Mouse (Mus musculus): ENCODE results near the gene Nbl1. TPM values are rescaled to one million over a fixed set of nuclear protein-coding genes. Genes with fewer than 3 reads are reported as not detected.

Nbl1 gene
- polyA plus RNA-seq, 1 experiment from 2014 or later, result 22.0 TPM

DNA sequence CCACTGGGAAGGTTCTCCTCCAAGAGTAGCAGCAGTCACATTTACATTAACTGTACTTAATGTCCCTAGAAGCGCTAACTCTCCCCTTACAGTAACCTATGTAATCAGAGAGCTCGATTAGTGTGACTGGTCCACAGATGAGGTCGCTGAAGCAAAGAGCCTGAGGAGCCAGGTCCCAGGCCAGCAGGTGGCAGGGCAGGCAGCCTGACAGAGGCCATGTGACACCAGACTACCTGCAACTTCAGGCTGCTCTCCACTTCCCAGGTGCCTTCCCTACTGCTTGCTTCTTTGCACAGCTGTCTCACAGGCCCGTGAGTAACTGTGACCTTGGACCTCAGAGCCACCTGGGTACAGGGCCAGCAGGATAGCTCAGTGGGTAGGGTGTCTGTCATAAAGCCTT lies 58.3 kb downstream of the Nbl1 start:
- DNase-seq (ENCODE audit: low spot score), result no peak
- Histone ChIP-seq H3K4me2 (ENCODE audit: low read depth) (no peak overlapping the region), H3K27me3 (ENCODE audit: control insufficient read depth, insufficient read depth, low read length) (no peaks in the 10 kb centered on the region), H3K36me3 (ENCODE audit: control insufficient read depth, insufficient read depth, low read length) (no peaks in the 10 kb centered on the region), H3K4me3 (ENCODE audit: low read depth, low read length) (no peak overlapping the region), H3K9ac (ENCODE audit: low read length) (no peak overlapping the region), H3K27ac (ENCODE audit: low read depth, low read length) (no peak overlapping the region), H3K9me3 (ENCODE audit: control insufficient read depth, low read length) (no peaks in the 10 kb centered on the region), H3K4me1 (ENCODE audit: control insufficient read depth, insufficient read depth, low read length) (no peaks in the 10 kb centered on the region)
- ATAC-seq (ENCODE audit: insufficient read depth, low FRiP score, low TSS enrichment), result no peak
- WGBS, result 61% methylated on average over 4 of the region's 4 CpGs

DNA sequence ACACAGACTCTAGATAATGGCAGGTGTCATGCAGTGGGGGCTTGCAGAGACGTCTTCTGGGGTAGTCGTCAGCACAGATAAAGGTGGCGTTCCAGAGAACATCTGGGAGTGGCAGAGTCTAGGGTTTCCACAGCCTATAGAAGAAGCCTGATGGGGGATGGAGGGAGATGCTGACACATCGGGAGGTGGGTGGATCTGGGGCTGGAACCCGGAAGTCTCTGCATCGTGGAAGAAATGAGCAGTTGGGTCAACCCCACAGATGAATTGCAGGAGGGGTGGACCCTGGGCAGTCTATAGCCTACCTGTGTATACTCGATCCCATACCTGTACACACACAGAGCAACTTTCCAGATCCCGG lies 58.8 kb downstream of the Nbl1 start:
- Histone ChIP-seq H3K9me3 (ENCODE audit: control insufficient read depth, low read length) (no peaks in the 10 kb centered on the region), H3K9ac (ENCODE audit: low read length) (no peak overlapping the region), H3K36me3 (ENCODE audit: control insufficient read depth, insufficient read depth, low read length) (no peaks in the 10 kb centered on the region), H3K4me1 (ENCODE audit: control insufficient read depth, insufficient read depth, low read length) (no peaks in the 10 kb centered on the region), H3K4me2 (ENCODE audit: low read depth) (no peak overlapping the region), H3K27me3 (ENCODE audit: control insufficient read depth, insufficient read depth, low read length) (no peaks in the 10 kb centered on the region), H3K4me3 (ENCODE audit: low read depth, low read length) (no peak overlapping the region), H3K27ac (ENCODE audit: low read depth, low read length) (no peak overlapping the region)
- DNase-seq (ENCODE audit: low spot score) (no peak), ATAC-seq (ENCODE audit: insufficient read depth, low FRiP score, low TSS enrichment) (no peak)
- 81% methylated on average over 8 of the region's 8 CpGs for WGBS

GRCm38 (mm10) chr4:139033263-139034009 lies 59.4 kb downstream of the Nbl1 start:
- no peak overlapping the region for H3K4me2 ChIP-seq (ENCODE audit: low read depth)
- no peak overlapping the region for H3K4me3 ChIP-seq (ENCODE audit: low read depth, low read length)
- H3K9me3 ChIP-seq (ENCODE audit: control insufficient read depth, low read length), result no peaks in the 10 kb centered on the region
- H3K4me1 ChIP-seq (ENCODE audit: control insufficient read depth, insufficient read depth, low read length), result no peaks in the 10 kb centered on the region
- ATAC-seq (ENCODE audit: insufficient read depth, low FRiP score, low TSS enrichment) (no peak), DNase-seq (ENCODE audit: low spot score) (no peak)
- H3K9ac ChIP-seq (ENCODE audit: low read length), result no peak overlapping the region
- whole genome bisulfite sequencing, result 84% methylated on average over 11 of the region's 11 CpGs
- no peak overlapping the region for H3K27ac ChIP-seq (ENCODE audit: low read depth, low read length)
- H3K27me3 ChIP-seq (ENCODE audit: control insufficient read depth, insufficient read depth, low read length), result no peaks in the 10 kb centered on the region
- no peaks in the 10 kb centered on the region for H3K36me3 ChIP-seq (ENCODE audit: control insufficient read depth, insufficient read depth, low read length)

GRCm38 (mm10) chr4:139032521-139032920 lies 60.3 kb downstream of the Nbl1 start:
- Histone ChIP-seq H3K4me3 (ENCODE audit: low read depth, low read length) (no peak overlapping the region), H3K9me3 (ENCODE audit: control insufficient read depth, low read length) (no peaks in the 10 kb centered on the region), H3K36me3 (ENCODE audit: control insufficient read depth, insufficient read depth, low read length) (no peaks in the 10 kb centered on the region), H3K9ac (ENCODE audit: low read length) (no peak overlapping the region), H3K4me1 (ENCODE audit: control insufficient read depth, insufficient read depth, low read length) (no peaks in the 10 kb centered on the region), H3K27ac (ENCODE audit: low read depth, low read length) (no peak overlapping the region), H3K4me2 (ENCODE audit: low read depth) (no peak overlapping the region), H3K27me3 (ENCODE audit: control insufficient read depth, insufficient read depth, low read length) (no peaks in the 10 kb centered on the region)
- WGBS, result 83% methylated on average over 12 of the region's 12 CpGs
- no peak for DNase-seq (ENCODE audit: low spot score)
- no peak for ATAC-seq (ENCODE audit: insufficient read depth, low FRiP score, low TSS enrichment)

Other genes starting within 250 kb of the Nbl1 start
- gene Pla2g5, start 229.5 kb downstream of the Nbl1 start, polyA plus RNA-seq (2014; fragmentation: Nextera tagmentation; extraction: Ambion mirVana), result not detected in 2 replicates
- gene Gm13030, start 219.0 kb downstream of the Nbl1 start, polyA plus RNA-seq (2014; fragmentation: Nextera tagmentation; extraction: Ambion mirVana), result not detected in 2 replicates
- gene Pla2g2e, start 215.1 kb downstream of the Nbl1 start, polyA plus RNA-seq (2014; fragmentation: Nextera tagmentation; extraction: Ambion mirVana), result not detected in 2 replicates
- 2.8 and 3.3 TPM in 2 replicates for gene Otud3, start 179.0 kb downstream of the Nbl1 start, polyA plus RNA-seq (2014; fragmentation: Nextera tagmentation; extraction: Ambion mirVana)
- not detected in 2 replicates for gene Rnf186, start 125.9 kb downstream of the Nbl1 start, polyA plus RNA-seq (2014; fragmentation: Nextera tagmentation; extraction: Ambion mirVana)
- 0.78 and 1.7 TPM in 2 replicates for gene Tmco4, start 120.1 kb downstream of the Nbl1 start, polyA plus RNA-seq (2014; fragmentation: Nextera tagmentation; extraction: Ambion mirVana)
- gene Htr6, start 17.4 kb downstream of the Nbl1 start, polyA plus RNA-seq (2014; fragmentation: Nextera tagmentation; extraction: Ambion mirVana), result 0.11 TPM in 1 of 2 replicates, not detected in the other
- gene Minos1, start 38.1 kb upstream of the Nbl1 start, polyA plus RNA-seq (2014; fragmentation: Nextera tagmentation; extraction: Ambion mirVana), result 397 and 410 TPM in 2 replicates
- gene Capzb, start 99.9 kb upstream of the Nbl1 start, polyA plus RNA-seq (2014; fragmentation: Nextera tagmentation; extraction: Ambion mirVana), result 263 and 269 TPM in 2 replicates
- 12.8 and 13.2 TPM in 2 replicates for gene Pqlc2, start 217.7 kb upstream of the Nbl1 start, polyA plus RNA-seq (2014; fragmentation: Nextera tagmentation; extraction: Ambion mirVana)
- 73.1 and 73.8 TPM in 2 replicates for gene Akr7a5, start 217.8 kb upstream of the Nbl1 start, polyA plus RNA-seq (2014; fragmentation: Nextera tagmentation; extraction: Ambion mirVana)